Mouse (Mus musculus): ENCODE measurements at regions not wholly inside any gene's neighbourhood (a gene's known extent, or its start where the extent isn't known, plus 50 kb on each side); places are given as distances from the start of the nearest gene placed in this dataset.

- TF ChIP-seq CTCF (IDR thresholded peaks at IDR 0.05; ENCODE audit: low read depth): no peak
- ATAC-seq: no peak
- Histone ChIP-seq H3K9me3 (ENCODE audit: control insufficient read depth) (no peaks in the 10 kb centered on the region), H3K4me1 (replicated peaks; ENCODE audit: control insufficient read depth, insufficient read depth, low read length) (no peaks in the 10 kb centered on the region), H3K4me2 (replicated peaks; ENCODE audit: low read depth) (no peak overlapping the region), H3K36me3 (ENCODE audit: control insufficient read depth, insufficient read depth) (no peaks in the 10 kb centered on the region), H3K27me3 (replicated peaks; ENCODE audit: control insufficient read depth, insufficient read depth, low read length) (no peaks in the 10 kb centered on the region), H3K4me3 (ENCODE audit: low read depth, low read length) (no peak overlapping the region), H3K9ac (ENCODE audit: low read depth, low read length) (no peak overlapping the region), H3K27ac (ENCODE audit: low read depth, low read length) (no peak overlapping the region)
These were observed 474.8 kb upstream of the Camk1g start for GRCm38 (mm10) chr1:193844868-193845267.

GRCm38 (mm10) chr1:193844461-193844860 lies 474.4 kb upstream of the Camk1g start:
- H3K27ac ChIP-seq (ENCODE audit: low read depth, low read length): no peak overlapping the region
- H3K36me3 ChIP-seq (ENCODE audit: control insufficient read depth, insufficient read depth): no peaks in the 10 kb centered on the region
- 45% methylated on average over 1 of the region's 1 CpGs for WGBS
- H3K4me1 ChIP-seq (replicated peaks; ENCODE audit: control insufficient read depth, insufficient read depth, low read length): no peaks in the 10 kb centered on the region
- H3K9me3 ChIP-seq (ENCODE audit: control insufficient read depth): no peaks in the 10 kb centered on the region
- H3K9ac ChIP-seq (ENCODE audit: low read depth, low read length): no peak overlapping the region
- no peak overlapping the region for H3K4me2 ChIP-seq (replicated peaks; ENCODE audit: low read depth)
- H3K27me3 ChIP-seq (replicated peaks; ENCODE audit: control insufficient read depth, insufficient read depth, low read length): no peaks in the 10 kb centered on the region
- no peak for ATAC-seq
- no peak overlapping the region for H3K4me3 ChIP-seq (ENCODE audit: low read depth, low read length)
- no peak for TF ChIP-seq CTCF (IDR thresholded peaks at IDR 0.05; ENCODE audit: low read depth)

DNA sequence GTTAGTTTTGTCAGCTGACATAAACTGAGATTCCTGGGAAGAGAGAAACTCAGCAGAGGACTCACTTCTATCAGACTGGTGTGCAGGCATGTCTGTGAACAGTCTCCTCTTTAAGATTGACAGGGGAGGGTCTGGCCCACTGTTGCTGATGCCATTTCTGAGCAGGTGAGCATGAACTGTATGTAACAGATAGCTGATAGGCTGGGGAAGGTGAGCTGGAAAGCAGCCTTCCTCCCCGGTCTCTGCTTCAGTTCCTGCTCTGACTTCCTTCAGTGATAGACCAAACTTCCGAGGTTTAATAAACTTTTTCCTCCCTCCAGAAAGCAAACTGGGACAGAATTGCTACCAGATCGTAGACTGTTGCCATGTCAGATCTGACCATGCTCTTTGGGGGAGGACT lies 430.9 kb upstream of the Camk1g start:
- ATAC-seq: no peak
- H3K27ac ChIP-seq (ENCODE audit: low read depth, low read length): no peak overlapping the region
- TF ChIP-seq CTCF (IDR thresholded peaks at IDR 0.05; ENCODE audit: low read depth): no peak
- H3K36me3 ChIP-seq (ENCODE audit: control insufficient read depth, insufficient read depth): no peaks in the 10 kb centered on the region
- H3K4me3 ChIP-seq (ENCODE audit: low read depth, low read length): no peak overlapping the region
- no peak overlapping the region for H3K9ac ChIP-seq (ENCODE audit: low read depth, low read length)
- H3K4me2 ChIP-seq (replicated peaks; ENCODE audit: low read depth): no peak overlapping the region
- 61% methylated on average over 3 of the region's 3 CpGs for WGBS
- H3K9me3 ChIP-seq (ENCODE audit: control insufficient read depth): no peaks in the 10 kb centered on the region
- H3K4me1 ChIP-seq (replicated peaks; ENCODE audit: control insufficient read depth, insufficient read depth, low read length): no peaks in the 10 kb centered on the region
- no peaks in the 10 kb centered on the region for H3K27me3 ChIP-seq (replicated peaks; ENCODE audit: control insufficient read depth, insufficient read depth, low read length)

DNA sequence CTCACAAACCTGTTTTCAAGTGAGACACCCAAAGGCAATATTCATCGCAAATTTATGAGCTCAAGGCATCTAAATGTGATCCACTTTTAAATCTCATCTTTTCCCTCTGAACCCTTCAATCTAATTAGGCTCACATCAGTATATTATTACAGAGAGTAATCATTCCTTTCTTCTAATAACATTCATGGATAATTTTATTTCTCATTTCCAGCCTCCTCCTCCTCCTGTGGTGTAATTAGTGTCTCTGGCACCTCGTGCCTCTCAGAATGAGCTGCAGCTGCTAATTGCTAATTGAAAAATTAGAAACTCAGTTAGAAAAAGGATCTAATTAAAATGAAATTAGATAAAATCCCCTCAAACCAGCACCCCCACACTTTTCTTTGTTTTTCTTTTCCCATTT lies 420.5 kb upstream of the Camk1g start:
- no peak overlapping the region for H3K9ac ChIP-seq (ENCODE audit: low read depth, low read length)
- H3K4me1 ChIP-seq (replicated peaks; ENCODE audit: control insufficient read depth, insufficient read depth, low read length): no peaks in the 10 kb centered on the region
- TF ChIP-seq CTCF (IDR thresholded peaks at IDR 0.05; ENCODE audit: low read depth): no peak
- H3K36me3 ChIP-seq (ENCODE audit: control insufficient read depth, insufficient read depth): no peaks in the 10 kb centered on the region
- no peaks in the 10 kb centered on the region for H3K9me3 ChIP-seq (ENCODE audit: control insufficient read depth)
- no peak for ATAC-seq
- no peak overlapping the region for H3K27ac ChIP-seq (ENCODE audit: low read depth, low read length)
- no peak overlapping the region for H3K4me3 ChIP-seq (ENCODE audit: low read depth, low read length)
- no peak overlapping the region for H3K4me2 ChIP-seq (replicated peaks; ENCODE audit: low read depth)
- 78% methylated on average over 2 of the region's 2 CpGs for WGBS
- H3K27me3 ChIP-seq (replicated peaks; ENCODE audit: control insufficient read depth, insufficient read depth, low read length): no peaks in the 10 kb centered on the region

DNA sequence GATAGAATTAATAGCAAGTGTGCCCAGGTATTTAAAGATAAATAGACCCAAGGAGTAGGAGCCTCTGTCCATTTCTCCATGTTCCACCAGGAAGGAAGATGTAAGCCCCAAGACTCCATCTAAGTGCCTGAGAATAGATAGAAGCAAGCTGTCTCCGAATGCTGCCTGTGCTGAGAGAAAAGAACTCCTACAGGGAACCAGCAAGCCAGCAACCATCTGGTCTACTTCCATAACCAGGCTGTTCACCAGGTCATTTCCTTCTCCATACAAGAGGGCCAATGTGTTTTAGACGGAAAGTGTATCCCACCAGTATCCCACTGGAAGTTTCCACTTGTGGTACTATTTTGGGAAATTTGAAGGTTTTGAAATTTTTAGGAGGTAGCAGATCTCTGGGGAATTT lies 418.4 kb upstream of the Camk1g start:
- Histone ChIP-seq H3K9ac (ENCODE audit: low read depth, low read length) (no peak overlapping the region), H3K9me3 (ENCODE audit: control insufficient read depth) (no peaks in the 10 kb centered on the region), H3K27me3 (replicated peaks; ENCODE audit: control insufficient read depth, insufficient read depth, low read length) (no peaks in the 10 kb centered on the region), H3K4me2 (replicated peaks; ENCODE audit: low read depth) (no peak overlapping the region), H3K36me3 (ENCODE audit: control insufficient read depth, insufficient read depth) (no peaks in the 10 kb centered on the region), H3K27ac (ENCODE audit: low read depth, low read length) (no peak overlapping the region), H3K4me3 (ENCODE audit: low read depth, low read length) (no peak overlapping the region), H3K4me1 (replicated peaks; ENCODE audit: control insufficient read depth, insufficient read depth, low read length) (no peaks in the 10 kb centered on the region)
- TF ChIP-seq CTCF (IDR thresholded peaks at IDR 0.05; ENCODE audit: low read depth): no peak
- no peak for ATAC-seq
- WGBS: 86% methylated on average over 2 of the region's 2 CpGs

DNA sequence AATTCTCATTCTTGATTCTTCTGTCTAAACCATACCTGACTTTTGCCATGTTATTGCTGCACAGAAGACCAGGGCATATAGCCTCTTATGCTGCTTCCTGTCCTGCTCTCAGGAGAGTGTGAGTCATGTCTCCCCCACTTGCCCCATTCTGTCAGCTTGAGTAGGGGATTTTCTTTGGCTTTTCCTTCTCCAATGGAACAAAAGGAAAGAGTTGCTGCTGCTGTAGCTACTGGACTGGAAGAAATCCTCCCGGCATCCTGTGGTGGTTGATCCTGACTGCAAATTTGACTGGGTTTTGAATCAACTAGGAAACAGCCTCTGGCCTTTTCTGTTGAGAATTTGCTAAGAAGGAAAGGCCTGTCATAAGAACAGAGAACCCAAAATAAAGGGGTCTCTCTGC lies 417.3 kb upstream of the Camk1g start:
- no peaks in the 10 kb centered on the region for H3K36me3 ChIP-seq (ENCODE audit: control insufficient read depth, insufficient read depth)
- H3K4me2 ChIP-seq (replicated peaks; ENCODE audit: low read depth): no peak overlapping the region
- TF ChIP-seq CTCF (IDR thresholded peaks at IDR 0.05; ENCODE audit: low read depth): no peak
- H3K4me3 ChIP-seq (ENCODE audit: low read depth, low read length): no peak overlapping the region
- no peak for ATAC-seq
- WGBS: 71% methylated on average over 1 of the region's 1 CpGs
- no peaks in the 10 kb centered on the region for H3K4me1 ChIP-seq (replicated peaks; ENCODE audit: control insufficient read depth, insufficient read depth, low read length)
- no peaks in the 10 kb centered on the region for H3K9me3 ChIP-seq (ENCODE audit: control insufficient read depth)
- H3K27ac ChIP-seq (ENCODE audit: low read depth, low read length): no peak overlapping the region
- H3K9ac ChIP-seq (ENCODE audit: low read depth, low read length): no peak overlapping the region
- H3K27me3 ChIP-seq (replicated peaks; ENCODE audit: control insufficient read depth, insufficient read depth, low read length): no peaks in the 10 kb centered on the region

GRCm38 (mm10) chr1:193784966-193785365 lies 414.9 kb upstream of the Camk1g start:
- H3K4me2 ChIP-seq (replicated peaks; ENCODE audit: low read depth): no peak overlapping the region
- TF ChIP-seq CTCF (IDR thresholded peaks at IDR 0.05; ENCODE audit: low read depth): no peak
- H3K27me3 ChIP-seq (replicated peaks; ENCODE audit: control insufficient read depth, insufficient read depth, low read length): no peaks in the 10 kb centered on the region
- no peak overlapping the region for H3K4me3 ChIP-seq (ENCODE audit: low read depth, low read length)
- H3K9ac ChIP-seq (ENCODE audit: low read depth, low read length): no peak overlapping the region
- no peaks in the 10 kb centered on the region for H3K9me3 ChIP-seq (ENCODE audit: control insufficient read depth)
- ATAC-seq: no peak
- H3K36me3 ChIP-seq (ENCODE audit: control insufficient read depth, insufficient read depth): no peaks in the 10 kb centered on the region
- WGBS: 69% methylated on average over 1 of the region's 1 CpGs
- H3K27ac ChIP-seq (ENCODE audit: low read depth, low read length): no peak overlapping the region
- no peaks in the 10 kb centered on the region for H3K4me1 ChIP-seq (replicated peaks; ENCODE audit: control insufficient read depth, insufficient read depth, low read length)

All from intestine, postnatal 0 days (tissue).